Mouse (Mus musculus) embryo, embryonic 11 days (tissue): Measurements from ENCODE around the gene Tpr.

ENCODE experiments used
- DNase-seq: peaks from one replicate; pipeline ENCODE4 v3.0.0-alpha.2; 2015

Tpr gene

GRCm38 (mm10) chr1:150463691-150464090 lies 71.1 kb downstream of the Tpr start:
- no peak for DNase-seq

GRCm38 (mm10) chr1:150465364-150465763 lies 72.7 kb downstream of the Tpr start:
- DNase-seq, result no peak

GRCm38 (mm10) chr1:150466132-150466531 lies 73.5 kb downstream of the Tpr start, which contains the start of gene Prg4:
Gene Prg4 (minus strand): TSS chr1:150466165.
- DNase-seq, result no peak

GRCm38 (mm10) chr1:150469992-150470391 lies 77.4 kb downstream of the Tpr start:
- no peak for DNase-seq

DNA sequence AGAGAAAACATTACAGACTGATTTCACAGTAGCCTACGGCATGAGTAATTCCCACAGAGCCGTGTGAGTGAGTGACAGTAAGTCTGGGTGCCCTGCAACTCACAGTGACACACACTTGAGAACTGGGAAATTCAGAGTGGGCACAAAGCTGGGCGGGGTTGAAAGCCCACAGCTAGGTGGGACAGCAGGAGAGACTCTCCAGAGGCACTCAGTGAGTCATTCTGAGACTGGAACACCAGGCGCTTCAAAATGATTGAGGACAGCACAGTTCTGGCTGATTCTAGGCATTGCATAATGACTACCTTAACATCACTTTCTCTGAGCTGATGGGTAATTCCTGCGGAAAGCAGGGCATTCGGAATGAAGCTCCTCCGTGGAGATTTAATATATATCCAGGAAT lies 79.9 kb downstream of the Tpr start:
- no peak for DNase-seq

DNA sequence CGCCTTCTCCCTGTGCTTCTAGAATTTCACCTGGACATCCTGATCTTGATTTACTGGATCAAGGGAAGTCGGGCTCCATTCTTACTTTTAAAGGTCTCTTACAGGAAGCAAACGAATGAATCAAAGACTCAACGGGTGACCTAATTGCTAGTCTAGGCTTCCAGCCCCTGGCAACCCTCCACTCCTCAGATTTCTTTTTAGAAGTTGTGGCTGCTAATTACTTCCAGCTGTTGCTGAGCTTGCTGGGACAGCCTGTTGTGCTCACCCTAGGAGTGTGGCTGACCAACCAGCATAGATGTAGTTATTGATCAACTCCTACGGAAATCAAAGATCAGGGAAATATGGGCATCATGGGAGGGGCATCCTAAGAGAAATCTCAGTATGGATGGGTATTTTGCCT lies 88.0 kb downstream of the Tpr start:
- DNase-seq, result peak; percentile 78

DNA sequence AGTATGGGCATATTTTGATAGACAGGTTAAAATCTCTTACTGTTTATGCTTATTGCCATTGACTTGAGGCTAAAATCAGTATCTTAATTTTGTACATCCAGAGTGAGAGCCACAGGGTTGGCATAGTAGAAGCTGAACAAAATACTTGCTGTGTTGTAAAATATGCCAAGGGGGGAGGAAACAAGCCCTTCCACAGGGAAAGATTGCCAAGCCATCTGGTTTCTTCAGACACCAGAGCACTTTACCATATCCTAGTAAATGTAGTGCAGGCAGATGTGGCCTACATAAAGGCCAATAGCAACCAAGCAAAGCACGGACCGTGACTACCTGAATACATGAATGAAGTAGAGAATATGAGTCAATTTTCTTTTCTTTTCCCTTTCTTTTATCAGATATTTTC lies 96.5 kb downstream of the Tpr start:
- DNase-seq, result no peak

GRCm38 (mm10) chr1:150496626-150497302 lies 104.1 kb downstream of the Tpr start:
- no peak for DNase-seq

DNA sequence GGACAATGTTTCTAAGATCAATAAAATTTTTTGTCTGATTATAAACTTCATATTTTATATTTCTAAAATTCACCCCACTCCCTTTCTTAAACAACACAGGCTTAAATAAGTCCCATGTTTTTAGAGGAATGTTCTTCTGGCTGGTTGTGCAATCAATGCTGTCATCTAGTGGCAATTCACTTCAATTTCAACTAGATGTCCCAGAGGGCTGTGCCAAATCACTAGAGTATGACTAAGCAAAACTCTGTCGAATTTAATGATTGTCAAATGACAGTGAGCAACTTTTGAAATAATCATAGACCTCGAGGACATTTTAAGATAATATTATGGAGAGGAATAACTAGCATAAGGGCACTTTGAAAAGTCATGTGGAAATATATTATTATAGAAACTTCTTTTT lies 105.1 kb downstream of the Tpr start:
- DNase-seq, result no peak

GRCm38 (mm10) chr1:150498177-150498576 lies 105.5 kb downstream of the Tpr start:
- DNase-seq, result no peak
